Mouse (Mus musculus) liver, embryonic 12.5 days (tissue): ENCODE data around the gene Ccdc83. TPM values are rescaled to one million over a fixed set of nuclear protein-coding genes. Genes with fewer than 3 reads are reported as not detected.

ENCODE experiments used
- ATAC-seq: fragments of 200-750 bp; cut with Nextera tagmentation; 2 replicates; pipeline ENCODE4 v1.8.0; 2017; ENCODE audit warnings: moderate number of reproducible peaks, mild to moderate bottlenecking, moderate library complexity
- H3K27ac ChIP-seq: fragments of 300-500 bp; sonication (generic); 2 replicates; pipeline ENCODE4 v1.5.1; 2016; ENCODE audit warnings: mild to moderate bottlenecking
- H3K27me3 ChIP-seq: fragments of 300-500 bp; sonication (generic); replicated peaks from 2 replicates; pipeline ENCODE4 v1.6.1; 2016; ENCODE audit warnings: mild to moderate bottlenecking, moderate library complexity
- H3K36me3 ChIP-seq: fragments of 300-500 bp; sonication (generic); 2 replicates; pipeline ENCODE4 v1.6.1; 2016; ENCODE audit warnings: mild to moderate bottlenecking, moderate library complexity
- H3K4me1 ChIP-seq: fragments of 300-500 bp; sonication (generic); 2 replicates; pipeline ENCODE4 v1.6.1; 2016
- H3K4me2 ChIP-seq: fragments of 300-500 bp; sonication (generic); 2 replicates; pipeline ENCODE4 v1.6.1; 2016; ENCODE audit warnings: mild to moderate bottlenecking, moderate library complexity
- H3K4me3 ChIP-seq: fragments of 300-500 bp; sonication (generic); 2 replicates; pipeline ENCODE4 v1.5.1; 2016; ENCODE audit warnings: mild to moderate bottlenecking, moderate library complexity
- H3K9ac ChIP-seq: fragments of 300-500 bp; sonication (generic); 2 replicates; pipeline ENCODE4 v1.6.1; 2016; ENCODE audit warnings: mild to moderate bottlenecking, moderate library complexity
- H3K9me3 ChIP-seq: fragments of 300-500 bp; sonication (generic); replicated peaks from 2 replicates; pipeline ENCODE4 v1.6.1; 2016; ENCODE audit warnings: mild to moderate bottlenecking, moderate library complexity
- WGBS: fragments of 180-500 bp; shearing (Covaris S2); methylation state at CpG from one replicate; pipeline ENCODE4 v1.1.7; 2016; ENCODE audit not compliant: insufficient replicate concordance; 5-methylcytosine and 5-hydroxymethylcytosine counted together
- polyA plus RNA-seq: library from polyadenylated mRNA; unstranded; fragments of >200 nt; fragmentation: Nextera tagmentation; extraction: Ambion mirVana; gene quantifications from 2 replicates; pipeline ENCODE4 v1.2.1, GENCODE M21; 2016

Ccdc83 gene
- polyA plus RNA-seq, 1 experiment from 2014 or later, result not detected

DNA sequence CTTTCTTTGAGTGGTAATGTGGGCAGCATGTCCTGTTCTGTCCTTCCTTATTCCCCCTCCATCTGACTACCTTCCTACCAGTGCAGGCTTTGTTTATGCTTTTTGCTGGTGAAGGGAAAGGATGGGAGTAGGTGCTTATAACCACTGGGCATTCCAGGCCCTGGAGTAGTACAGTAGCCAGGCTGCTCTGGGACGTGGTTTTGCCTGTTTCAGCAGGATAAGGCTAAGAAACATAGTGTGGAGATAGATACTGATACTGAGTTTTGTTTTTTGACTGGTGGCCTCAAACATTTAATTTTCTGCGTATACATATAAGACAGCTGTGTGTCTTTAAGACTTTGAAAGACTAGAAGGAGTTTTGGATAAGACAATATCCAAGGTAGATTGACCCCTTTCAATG, 61.7 kb downstream of the Ccdc83 start:
- Histone ChIP-seq H3K27ac (no peak overlapping the region), H3K9ac (no peak overlapping the region), H3K4me2 (no peak overlapping the region), H3K9me3 (no peaks in the 10 kb centered on the region), H3K4me3 (no peak overlapping the region), H3K27me3 (no peaks in the 10 kb centered on the region), H3K4me1 (peaks cover 39% of the 10 kb centered on the region), H3K36me3 (peaks cover 90% of the 10 kb centered on the region)
- ATAC-seq, result no peak
- 59% methylated on average over 2 of the region's 2 CpGs for WGBS

DNA sequence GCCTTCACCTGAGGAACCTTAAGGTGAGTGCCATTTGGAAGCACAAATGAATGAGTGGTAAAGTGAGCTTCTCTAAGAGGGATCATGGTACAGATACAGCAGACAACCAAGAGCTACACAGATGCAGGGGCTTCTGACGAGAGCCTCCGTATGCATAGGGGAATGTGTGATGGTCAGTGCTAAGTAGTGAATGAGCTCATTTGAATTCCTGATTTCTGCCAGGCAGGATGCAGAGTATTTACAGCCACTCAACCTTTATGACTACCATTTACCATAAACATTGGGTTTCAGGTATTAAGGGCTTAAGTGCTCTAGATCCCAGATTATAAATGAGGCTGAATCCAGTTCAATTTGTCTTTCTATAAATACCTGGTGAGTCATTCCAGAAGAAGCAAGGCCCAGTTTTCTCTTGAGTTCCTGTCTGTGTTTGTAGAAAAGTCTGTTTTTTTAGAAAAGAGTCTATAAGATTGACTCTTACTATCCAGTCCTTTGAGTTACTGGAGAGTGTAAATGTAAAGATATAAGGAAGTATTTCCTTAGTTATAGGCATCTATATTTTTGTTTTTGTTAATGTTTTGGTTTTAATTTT, 63.6 kb downstream of the Ccdc83 start:
- 86% methylated on average over 2 of the region's 2 CpGs for WGBS
- no peaks in the 10 kb centered on the region for H3K27me3 ChIP-seq
- H3K27ac ChIP-seq, result no peak overlapping the region
- no peak overlapping the region for H3K9ac ChIP-seq
- no peak overlapping the region for H3K4me2 ChIP-seq
- H3K36me3 ChIP-seq, result peaks cover 89% of the 10 kb centered on the region
- H3K4me3 ChIP-seq, result no peak overlapping the region
- peaks cover 39% of the 10 kb centered on the region for H3K4me1 ChIP-seq
- H3K9me3 ChIP-seq, result no peaks in the 10 kb centered on the region
- ATAC-seq, result no peak

DNA sequence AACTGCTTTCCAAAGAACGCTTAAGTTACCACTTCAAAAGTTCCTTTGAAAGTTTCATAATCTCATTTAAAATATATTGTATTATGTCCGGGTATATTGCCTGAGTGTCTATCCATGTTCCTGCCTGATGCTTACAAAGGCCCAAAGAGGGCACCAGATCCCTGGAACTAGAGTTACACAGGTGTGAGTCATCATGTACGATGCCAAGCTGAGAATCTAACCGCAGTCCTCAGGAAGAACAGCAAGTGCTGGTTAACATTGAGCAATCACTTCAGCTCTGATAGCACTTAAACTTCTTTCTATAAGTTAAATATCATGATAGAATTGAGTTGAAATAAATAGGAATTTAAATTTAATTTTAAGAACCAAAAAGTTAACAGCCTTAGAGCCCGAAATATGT, 65.3 kb downstream of the Ccdc83 start:
- Histone ChIP-seq H3K36me3 (peaks cover 89% of the 10 kb centered on the region), H3K27ac (no peak overlapping the region)
- WGBS, result 90% methylated on average over 5 of the region's 5 CpGs

DNA sequence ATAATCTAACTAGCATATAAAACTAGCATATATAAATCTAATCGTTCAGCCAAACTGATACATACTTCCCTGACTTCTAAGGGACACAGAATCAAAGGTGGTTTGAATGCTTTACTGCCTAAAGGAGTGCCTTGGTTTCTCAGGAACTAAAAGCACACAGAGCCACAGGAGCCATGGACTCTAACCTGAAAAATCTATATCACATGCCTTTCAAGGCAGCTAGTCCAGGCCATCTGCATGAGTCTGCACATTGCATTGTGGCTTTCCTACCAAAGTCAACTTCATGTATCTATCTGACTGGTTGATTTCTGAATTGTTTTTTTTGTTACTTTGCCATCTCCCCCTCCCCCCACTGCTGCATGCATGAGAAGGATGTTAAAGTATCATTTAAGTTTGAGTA, 84.9 kb downstream of the Ccdc83 start:
- ATAC-seq, result no peak
- H3K9me3 ChIP-seq, result no peaks in the 10 kb centered on the region
- peaks cover 81% of the 10 kb centered on the region for H3K36me3 ChIP-seq
- H3K4me1 ChIP-seq, result no peaks in the 10 kb centered on the region
- no peak overlapping the region for H3K4me3 ChIP-seq
- no peak overlapping the region for H3K4me2 ChIP-seq
- H3K27ac ChIP-seq, result no peak overlapping the region
- WGBS, result 88% methylated on average over 1 of the region's 1 CpGs
- H3K9ac ChIP-seq, result no peak overlapping the region
- H3K27me3 ChIP-seq, result no peaks in the 10 kb centered on the region

More for the DNA sequence above, 65.3 kb downstream of the Ccdc83 start:
- Histone ChIP-seq H3K4me3 (no peak overlapping the region), H3K4me1 (peaks cover 29% of the 10 kb centered on the region), H3K9me3 (no peaks in the 10 kb centered on the region), H3K27me3 (no peaks in the 10 kb centered on the region), H3K4me2 (no peak overlapping the region), H3K9ac (no peak overlapping the region)
- ATAC-seq, result no peak

DNA sequence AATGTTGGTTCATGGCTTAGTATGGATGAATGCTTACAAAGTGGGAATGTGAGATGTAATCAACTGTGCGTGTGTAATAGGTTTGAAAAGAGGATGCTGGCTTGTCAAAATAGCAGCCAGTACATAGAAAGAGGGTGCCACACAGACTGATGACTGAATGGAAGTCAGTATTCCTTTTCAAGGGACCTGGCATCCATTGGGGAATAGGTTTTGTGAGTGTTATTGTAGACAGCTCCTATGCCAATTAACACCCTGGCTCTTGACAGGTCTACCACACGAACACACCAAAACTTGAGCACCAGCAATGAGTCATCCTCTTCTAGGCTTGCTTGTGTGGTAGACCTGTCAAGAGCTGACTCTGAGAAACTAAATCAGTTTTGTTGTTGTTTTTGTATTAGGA, 90.0 kb downstream of the Ccdc83 start:
- no peaks in the 10 kb centered on the region for H3K27me3 ChIP-seq
- H3K27ac ChIP-seq, result no peak overlapping the region
- 84% methylated on average over 2 of the region's 2 CpGs for WGBS
- H3K9ac ChIP-seq, result no peak overlapping the region
- H3K36me3 ChIP-seq, result peaks cover 78% of the 10 kb centered on the region
- ATAC-seq, result no peak
- no peak overlapping the region for H3K4me2 ChIP-seq
- no peaks in the 10 kb centered on the region for H3K4me1 ChIP-seq
- no peaks in the 10 kb centered on the region for H3K9me3 ChIP-seq
- no peak overlapping the region for H3K4me3 ChIP-seq

Other genes starting within 250 kb of the Ccdc83 start
- gene Picalm, start 135.6 kb downstream of the Ccdc83 start, polyA plus RNA-seq, result 71.1 and 73.2 TPM in 2 replicates
- gene Sytl2, start 36.5 kb upstream of the Ccdc83 start, polyA plus RNA-seq, result 0.95 and 1.1 TPM in 2 replicates
- 0.26 and 0.41 TPM in 2 replicates for gene Ccdc89, start 160.8 kb upstream of the Ccdc83 start, polyA plus RNA-seq
- gene Crebzf, start 177.0 kb upstream of the Ccdc83 start, polyA plus RNA-seq, result 33.5 and 34.6 TPM in 2 replicates
- 60.2 and 66.9 TPM in 2 replicates for gene Tmem126a, start 191.5 kb upstream of the Ccdc83 start, polyA plus RNA-seq
- gene Tmem126b, start 210.2 kb upstream of the Ccdc83 start, polyA plus RNA-seq, result 14.0 and 15.7 TPM in 2 replicates
- 0.71 and 1.1 TPM in 2 replicates for gene Dlg2, start 210.9 kb upstream of the Ccdc83 start, polyA plus RNA-seq